Mouse (Mus musculus) ES-Bruce4 (cell line): ENCODE results near the gene Mlxipl. TPM values are rescaled to one million over a fixed set of nuclear protein-coding genes. Genes with fewer than 3 reads are reported as not detected.

ENCODE experiments used
- H3K27ac ChIP-seq: 2 replicates; pipeline ENCODE4 v1.5.1; 2012; ENCODE audit warnings: low read length, inconsistent platforms; ENCODE audit not compliant: insufficient read depth
- H3K27me3 ChIP-seq: 2 replicates; pipeline ENCODE4 v1.6.1; 2012; ENCODE audit warnings: mild to moderate bottlenecking, low read length, inconsistent platforms; ENCODE audit not compliant: control insufficient read depth, poor library complexity, insufficient read depth, severe bottlenecking
- H3K36me3 ChIP-seq: 2 replicates; pipeline ENCODE4 v1.6.1; 2012; ENCODE audit warnings: inconsistent platforms, mild to moderate bottlenecking, low read length, moderate library complexity; ENCODE audit not compliant: control insufficient read depth, poor library complexity, insufficient read depth, severe bottlenecking
- H3K4me1 ChIP-seq: one replicate; pipeline ENCODE4 v1.8.1; 2011; ENCODE audit warnings: low read length; ENCODE audit not compliant: control insufficient read depth, insufficient read depth
- H3K4me3 ChIP-seq: 2 replicates; pipeline ENCODE4 v1.5.1; 2011; ENCODE audit warnings: low read depth, mild to moderate bottlenecking, low read length
- H3K9ac ChIP-seq: 2 replicates; pipeline ENCODE4 v1.6.1; 2012; ENCODE audit warnings: low read depth, mild to moderate bottlenecking, inconsistent platforms; ENCODE audit not compliant: poor library complexity, severe bottlenecking
- H3K9me3 ChIP-seq: replicated peaks from 2 replicates; pipeline ENCODE4 v1.6.1; 2012; ENCODE audit warnings: mild to moderate bottlenecking, low read length, inconsistent platforms; ENCODE audit not compliant: control insufficient read depth, poor library complexity, insufficient read depth, severe bottlenecking
- CTCF ChIP-seq: IDR thresholded peaks from one replicate; pipeline ENCODE4 v1.8.1; 2011; ENCODE audit warnings: low read depth, low read length
- EP300 ChIP-seq: IDR thresholded peaks from 2 replicates; pipeline ENCODE4 v1.6.1; 2011; ENCODE audit warnings: low read depth, low read length; ENCODE audit not compliant: insufficient read depth
- POLR2A ChIP-seq: IDR thresholded peaks from one replicate; pipeline ENCODE4 v1.8.1; 2011; ENCODE audit warnings: low read length; ENCODE audit not compliant: insufficient read depth
- polyA plus RNA-seq: library from polyadenylated mRNA; stranded (reverse); fragments of >200 nt; gene quantifications from 2 replicates; pipeline ENCODE4 v1.2.4, GENCODE M21; 2011; ENCODE audit warnings: low read depth; ENCODE audit not compliant: missing spikeins, insufficient read depth, insufficient read length

Mlxipl gene
- polyA plus RNA-seq, 1 experiment, result 3.8 TPM

- Histone ChIP-seq H3K4me1 (peaks cover 8% of the 10 kb centered on the region), H3K9ac (no peak overlapping the region), H3K27me3 (no peaks in the 10 kb centered on the region), H3K36me3 (peaks cover 3% of the 10 kb centered on the region), H3K27ac (no peak overlapping the region), H3K9me3 (no peaks in the 10 kb centered on the region), H3K4me3 (no peak overlapping the region)
- TF ChIP-seq POLR2A (no peak), CTCF (no peak), EP300 (no peak)
These were observed 89.3 kb downstream of the Mlxipl start for GRCm38 (mm10) chr5:135178996-135179395.

GRCm38 (mm10) chr5:135179616-135180015 lies 89.9 kb downstream of the Mlxipl start:
- TF ChIP-seq CTCF (no peak), EP300 (no peak), POLR2A (no peak)
- H3K36me3 ChIP-seq, result peaks cover 3% of the 10 kb centered on the region
- no peaks in the 10 kb centered on the region for H3K27me3 ChIP-seq
- H3K27ac ChIP-seq, result no peak overlapping the region
- no peak overlapping the region for H3K9ac ChIP-seq
- no peaks in the 10 kb centered on the region for H3K9me3 ChIP-seq
- H3K4me3 ChIP-seq, result no peak overlapping the region
- peaks cover 8% of the 10 kb centered on the region for H3K4me1 ChIP-seq

DNA sequence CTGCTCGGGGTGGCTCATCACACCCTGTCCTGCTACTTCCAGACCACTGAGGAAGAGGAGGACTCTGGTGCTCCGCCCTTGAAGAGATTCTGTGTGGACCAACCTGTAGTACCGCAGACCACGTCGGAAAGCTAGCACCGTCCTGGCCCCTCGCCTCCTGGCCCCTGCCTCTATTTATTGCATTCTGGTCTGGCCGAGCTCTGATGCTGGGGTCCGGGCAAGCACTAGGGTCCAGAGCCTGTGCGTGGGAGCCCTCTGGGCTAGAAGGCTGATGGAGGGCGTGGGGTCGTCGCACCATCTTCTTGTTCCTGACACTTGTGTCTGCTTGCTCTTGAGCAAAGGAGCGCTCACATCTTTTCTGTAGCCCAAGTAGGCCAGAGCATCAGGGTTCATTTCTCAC lies 91.1 kb downstream of the Mlxipl start:
- Histone ChIP-seq H3K4me1 (peaks cover 6% of the 10 kb centered on the region), H3K27me3 (no peaks in the 10 kb centered on the region), H3K9me3 (no peaks in the 10 kb centered on the region), H3K36me3 (peaks cover 3% of the 10 kb centered on the region), H3K27ac (no peak overlapping the region), H3K4me3 (no peak overlapping the region), H3K9ac (no peak overlapping the region)
- no peak for TF ChIP-seq EP300
- TF ChIP-seq POLR2A, result no peak
- no peak for TF ChIP-seq CTCF

DNA sequence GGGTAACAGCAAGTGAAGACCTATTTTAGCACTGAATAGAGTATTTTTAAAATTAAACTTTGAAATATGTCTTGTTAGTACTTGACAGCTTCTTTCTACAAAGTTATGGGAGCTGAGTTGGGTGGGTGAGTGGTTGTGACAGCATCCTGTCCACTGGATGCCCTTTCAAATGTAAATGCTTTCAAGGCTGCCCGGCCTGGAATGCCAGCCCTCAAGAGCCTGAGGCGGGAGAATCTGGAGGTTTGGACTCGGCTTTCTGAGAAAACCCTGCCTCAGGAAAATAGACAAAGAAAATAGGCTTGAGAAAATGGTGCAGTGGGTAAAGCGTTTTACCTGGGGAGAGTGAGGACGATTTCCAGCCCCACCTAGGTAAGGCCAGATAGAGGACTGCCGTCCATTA lies 92.1 kb downstream of the Mlxipl start:
- no peak for TF ChIP-seq CTCF
- 0 out of 2 replicates have a peak, but pooled peaks have one; percentile 23 for TF ChIP-seq EP300
- no peak for TF ChIP-seq POLR2A
- Histone ChIP-seq H3K4me1 (peaks cover 6% of the 10 kb centered on the region), H3K27me3 (no peaks in the 10 kb centered on the region), H3K4me3 (no peak overlapping the region), H3K27ac (peak overlapping the region; percentile 71), H3K9ac (no peak overlapping the region), H3K9me3 (no peaks in the 10 kb centered on the region), H3K36me3 (peaks cover 3% of the 10 kb centered on the region)

- peak overlapping the region; percentile 20; the same call in 1 of the 2 replicates for H3K27ac ChIP-seq
- no peak overlapping the region for H3K4me3 ChIP-seq
- H3K9me3 ChIP-seq, result no peaks in the 10 kb centered on the region
- peaks cover 3% of the 10 kb centered on the region for H3K36me3 ChIP-seq
- no peak overlapping the region for H3K9ac ChIP-seq
- H3K4me1 ChIP-seq, result peaks cover 6% of the 10 kb centered on the region
- no peaks in the 10 kb centered on the region for H3K27me3 ChIP-seq
- TF ChIP-seq POLR2A (no peak), EP300 (no peak), CTCF (peak; percentile 44)
These were observed 93.6 kb downstream of the Mlxipl start for GRCm38 (mm10) chr5:135183131-135183861.

GRCm38 (mm10) chr5:135185016-135185415 lies 95.3 kb downstream of the Mlxipl start:
- H3K27ac ChIP-seq, result no peak overlapping the region
- no peak overlapping the region for H3K9ac ChIP-seq
- H3K36me3 ChIP-seq, result peaks cover 12% of the 10 kb centered on the region
- H3K27me3 ChIP-seq, result no peaks in the 10 kb centered on the region
- no peak overlapping the region for H3K4me3 ChIP-seq
- TF ChIP-seq POLR2A (no peak), CTCF (no peak), EP300 (no peak)
- H3K9me3 ChIP-seq, result no peaks in the 10 kb centered on the region
- peaks cover 5% of the 10 kb centered on the region for H3K4me1 ChIP-seq
